Mouse (Mus musculus) erythroblast, embryonic 14.5 days (primary cell): ENCODE results near the gene Cops6.

Source experiments
- GATA1 ChIP-seq: IDR thresholded peaks from 2 replicates; pipeline ENCODE4 v1.6.1; 2012; ENCODE audit warnings: low read length, inconsistent platforms, mixed read lengths
- TAL1 ChIP-seq: IDR thresholded peaks from 3 replicates; pipeline ENCODE4 v1.6.1; 2012; ENCODE audit warnings: low read length, inconsistent platforms, mixed read lengths

DNA sequence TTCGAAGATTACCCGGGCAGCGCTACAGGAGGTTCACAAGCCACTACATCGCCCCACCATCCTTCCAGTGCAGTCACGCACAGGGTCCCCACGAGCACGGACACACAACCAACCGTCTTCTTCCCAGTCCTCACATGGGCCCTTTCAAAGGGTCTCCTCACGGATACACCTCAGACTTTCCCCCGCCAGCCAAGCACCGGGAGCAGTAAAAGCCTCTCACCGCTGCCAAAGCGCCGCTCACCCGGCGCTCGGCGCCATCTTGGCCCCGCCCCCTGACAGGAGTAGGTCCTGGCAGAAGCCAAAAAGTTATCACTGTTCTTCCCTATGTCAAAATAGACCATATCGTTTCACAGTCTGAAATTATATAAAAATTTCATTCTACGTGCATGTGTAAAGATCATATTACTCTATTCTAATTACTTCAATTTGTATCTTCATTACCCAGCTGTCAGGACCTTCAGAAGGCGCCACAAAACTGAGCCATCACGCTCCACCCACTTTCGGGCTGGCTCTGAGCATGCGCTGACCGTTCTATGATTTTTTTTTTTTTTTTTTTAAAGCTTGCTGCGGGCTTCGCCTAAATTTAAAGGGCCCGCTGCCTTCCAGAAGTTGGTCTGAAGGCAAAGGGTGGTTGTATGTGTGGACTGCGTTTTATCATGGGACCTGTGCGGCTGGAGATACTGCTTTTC lies 26.2 kb downstream of the Cops6 start, which contains the start of the genes Taf6 and Cnpy4:
- no peak for TF ChIP-seq GATA1
- TF ChIP-seq TAL1: no peak
